Mouse (Mus musculus): ENCODE results near the gene Arhgap9.

Gene Arhgap9

GRCm38 (mm10) chr10:127343029-127343428 is 21.3 kb downstream of the Arhgap9 start:
- no peak for DNase-seq (ENCODE audit: low spot score)

DNA sequence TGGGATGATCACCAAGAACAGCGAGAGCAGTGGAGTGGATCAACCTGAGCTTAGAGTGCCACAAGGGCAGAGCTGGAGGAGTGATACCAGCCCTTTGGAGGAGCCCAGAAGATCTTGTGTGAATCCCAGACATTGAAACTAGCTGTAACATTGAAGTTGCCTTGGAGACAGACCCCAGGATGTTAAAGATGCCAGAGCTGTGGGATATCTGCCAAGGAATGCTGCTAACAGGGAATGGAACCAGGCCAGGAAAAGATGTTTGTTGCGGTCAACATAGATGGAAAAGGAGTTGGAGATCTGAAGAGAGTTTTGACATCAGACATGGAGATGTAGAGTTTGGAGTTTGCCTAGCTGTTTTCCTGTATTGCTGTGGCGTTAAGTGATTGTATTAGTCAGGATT is 24.4 kb downstream of the Arhgap9 start:
- no peak for DNase-seq (ENCODE audit: low spot score)

- DNase-seq (ENCODE audit: low spot score): no peak
These were observed 27.2 kb downstream of the Arhgap9 start for GRCm38 (mm10) chr10:127348957-127349356.

- DNase-seq (ENCODE audit: low spot score): no peak
These were observed 28.0 kb downstream of the Arhgap9 start for GRCm38 (mm10) chr10:127349810-127350209.

GRCm38 (mm10) chr10:127350594-127351284 is 29.0 kb downstream of the Arhgap9 start:
- peak; percentile 51 for DNase-seq (ENCODE audit: low spot score)

DNA sequence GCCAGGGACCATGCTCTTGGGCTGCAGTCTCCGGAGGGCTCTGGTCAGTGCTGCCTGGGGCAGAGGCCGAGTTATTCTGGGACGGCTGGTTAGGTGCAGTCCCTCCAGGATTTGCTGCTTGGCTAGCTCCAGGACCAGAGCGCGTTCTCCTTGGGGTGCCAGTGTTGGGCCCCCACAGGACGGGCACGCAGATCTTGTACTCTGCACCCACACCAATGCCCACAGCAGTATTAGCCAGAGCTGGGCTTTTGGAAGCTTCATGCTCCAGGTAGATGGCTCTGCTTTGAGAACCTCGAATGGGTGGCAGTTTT is 29.5 kb downstream of the Arhgap9 start:
- no peak for DNase-seq (ENCODE audit: low spot score)

- no peak for DNase-seq (ENCODE audit: low spot score)
These were observed 30.0 kb downstream of the Arhgap9 start for GRCm38 (mm10) chr10:127351719-127352118.

DNA sequence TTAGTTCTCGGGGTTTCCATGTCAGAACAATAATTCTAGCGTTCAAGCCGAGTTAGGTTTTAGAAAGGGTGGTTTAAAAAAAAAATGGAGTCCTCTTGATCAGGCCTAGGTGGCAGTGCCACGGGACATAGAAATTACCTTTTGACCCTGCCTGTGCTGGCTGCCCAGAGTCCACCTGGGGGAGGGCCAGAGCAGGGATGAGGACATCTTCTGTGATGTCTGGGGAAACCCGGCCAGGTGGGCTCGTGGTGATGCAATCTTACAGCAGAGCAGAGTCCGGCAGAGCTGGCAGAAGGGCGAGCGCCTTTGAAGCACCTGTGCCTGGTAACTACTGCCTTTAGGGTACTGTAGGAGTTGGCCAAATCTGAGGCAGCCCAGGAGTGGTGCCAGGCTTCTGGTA is 30.4 kb downstream of the Arhgap9 start:
- DNase-seq (ENCODE audit: low spot score): no peak

GRCm38 (mm10) chr10:127352766-127353165 is 31.0 kb downstream of the Arhgap9 start:
- DNase-seq (ENCODE audit: low spot score): no peak

- DNase-seq (ENCODE audit: low spot score): no peak
These were observed 32.4 kb downstream of the Arhgap9 start, which contains the start of gene Inhbe for GRCm38 (mm10) chr10:127353909-127354895. Gene Inhbe, minus strand, starts transcription at chr10:127354411.

- no peak for DNase-seq (ENCODE audit: low spot score)
These were observed 33.6 kb downstream of the Arhgap9 start for GRCm38 (mm10) chr10:127355336-127355735.

DNA sequence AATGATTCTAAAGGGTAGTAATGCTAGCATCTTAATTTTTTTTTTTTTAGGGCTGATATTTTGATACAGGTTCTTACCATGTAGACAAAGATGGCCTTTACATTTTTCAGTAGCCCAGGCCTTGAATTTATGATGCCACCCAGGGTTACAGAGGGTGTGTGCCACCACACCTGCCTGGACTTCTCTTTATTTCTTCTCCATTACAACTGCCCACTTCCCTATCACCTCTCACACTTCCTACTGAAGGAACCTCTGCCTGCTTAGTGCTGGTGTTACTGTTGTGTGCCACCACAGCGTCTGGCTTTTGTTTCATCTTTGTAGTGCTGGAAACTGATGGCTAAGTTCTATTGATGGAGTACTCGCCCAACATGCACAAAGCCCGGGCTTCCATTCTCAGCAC is 39.0 kb downstream of the Arhgap9 start:
- DNase-seq (ENCODE audit: low spot score): no peak

- DNase-seq (ENCODE audit: low spot score): no peak
These were observed 45.4 kb downstream of the Arhgap9 start for GRCm38 (mm10) chr10:127367116-127367515.

DNA sequence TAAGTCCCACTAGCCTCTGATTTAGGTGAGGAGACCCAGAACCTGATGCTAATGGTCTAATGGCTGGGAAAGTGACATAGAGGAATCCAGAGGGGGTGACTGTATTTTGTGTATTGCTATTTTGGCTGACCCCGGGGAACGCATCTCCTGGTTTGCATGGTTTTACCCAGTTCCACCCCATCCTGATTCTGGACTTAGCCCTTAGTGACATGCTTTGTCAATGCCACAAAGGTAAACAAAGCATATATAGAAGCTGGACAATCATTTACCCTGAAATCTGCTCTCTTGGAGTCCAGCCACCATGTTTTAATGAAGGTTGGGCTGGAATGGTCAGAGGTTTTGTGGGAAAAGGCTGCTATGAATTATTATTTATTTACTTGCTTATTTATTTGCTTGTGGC is 46.5 kb downstream of the Arhgap9 start:
- DNase-seq (ENCODE audit: low spot score): no peak

DNA sequence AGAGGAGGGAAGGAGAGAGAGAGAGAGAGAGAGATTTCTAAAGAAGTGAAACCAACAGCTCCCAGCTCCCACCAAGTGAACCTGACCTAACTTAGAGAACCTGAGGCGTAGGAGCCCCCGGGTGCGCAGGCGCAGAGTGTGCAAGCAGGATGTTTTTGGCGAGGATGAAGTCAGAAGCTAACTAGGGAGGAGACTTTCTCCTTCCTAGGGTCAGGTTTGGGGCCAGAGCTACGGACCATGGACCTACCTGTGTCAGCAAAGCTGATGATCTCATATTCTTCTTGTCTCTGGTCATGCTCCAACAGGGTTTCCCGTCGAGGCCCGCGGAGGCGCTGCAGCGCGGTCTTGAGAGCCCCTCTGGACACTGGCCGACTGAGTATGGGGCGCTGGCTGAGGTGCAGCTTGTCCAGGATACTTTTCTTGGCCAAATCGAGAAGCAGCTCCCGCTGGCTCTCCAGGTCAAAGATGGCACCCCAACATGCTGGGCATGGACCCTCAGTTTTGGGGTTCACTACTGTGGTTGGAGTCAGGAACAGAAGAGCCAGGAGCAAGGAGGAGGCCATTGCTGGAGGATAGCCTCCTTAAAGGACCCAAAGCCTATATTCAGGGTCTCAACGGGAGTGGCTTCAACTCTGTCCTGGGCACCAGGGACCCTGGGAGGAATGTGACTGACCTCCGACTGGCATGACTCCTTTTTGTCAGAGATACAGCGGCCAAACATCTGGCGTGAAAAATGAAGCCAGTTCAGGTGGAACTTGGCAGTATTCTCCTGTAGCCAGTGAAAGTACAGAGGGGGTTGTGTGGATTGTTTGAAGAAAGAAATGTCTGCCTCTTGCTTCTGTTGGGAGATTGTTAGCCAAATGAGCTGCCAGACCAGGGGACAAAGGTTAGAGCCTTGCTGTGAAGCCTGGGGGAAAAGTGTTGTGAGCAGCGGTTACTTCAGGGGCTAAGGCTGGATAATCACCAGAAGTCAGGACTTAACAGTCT is 48.4 kb downstream of the Arhgap9 start, which contains the start of gene Inhbc:
Gene Inhbc, minus strand, starts transcription at position 598 of the 987 bp plus-strand sequence.
- no peak for DNase-seq (ENCODE audit: low spot score)

DNA sequence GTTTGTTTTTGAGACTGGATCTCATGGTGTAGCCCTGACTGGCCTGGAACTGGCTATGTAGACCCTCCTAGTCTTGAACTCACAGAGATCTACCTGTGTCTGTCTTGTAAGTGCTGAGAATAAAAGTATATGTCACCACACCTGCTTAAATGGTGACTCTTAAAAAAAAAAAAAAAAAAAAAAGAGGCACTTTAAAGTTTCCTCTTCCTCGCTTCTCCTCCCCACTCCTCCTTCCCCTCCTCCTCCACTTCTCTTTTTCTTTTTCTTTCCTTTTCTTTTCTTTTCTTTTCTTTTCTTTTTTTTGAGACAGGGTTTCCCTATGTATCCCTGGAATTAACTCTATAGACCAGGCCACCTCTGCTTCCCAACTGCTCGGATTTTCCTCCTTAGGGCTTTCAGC is 49.3 kb downstream of the Arhgap9 start:
- DNase-seq (ENCODE audit: low spot score): no peak

DNA sequence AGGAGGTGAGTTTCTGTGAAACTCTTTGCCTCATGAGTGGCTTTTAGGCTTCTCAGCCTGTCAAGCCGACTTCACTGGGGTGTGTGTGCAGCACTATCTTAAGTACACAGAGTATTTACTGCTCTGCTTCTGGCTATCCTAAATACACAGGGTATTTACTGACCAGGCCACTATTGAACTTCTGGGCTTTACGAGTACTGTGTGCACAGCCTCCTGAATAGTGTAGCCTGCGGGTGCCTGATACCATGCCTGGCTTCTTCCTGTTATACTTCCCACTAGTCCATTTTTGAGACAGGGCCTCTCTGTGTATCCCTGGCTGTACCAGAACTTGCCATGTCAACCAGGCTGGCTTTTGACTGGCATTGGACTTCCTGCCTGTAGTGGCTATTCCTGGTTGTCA is 55.9 kb downstream of the Arhgap9 start:
- no peak for DNase-seq (ENCODE audit: low spot score)
